Mouse (Mus musculus) forebrain, embryonic 14.5 days (tissue): ENCODE results near the gene Chrm4. TPM values are rescaled to one million over a fixed set of nuclear protein-coding genes. Genes with fewer than 3 reads are reported as not detected.

ENCODE experiments used
- ATAC-seq: fragments of 200-750 bp; cut with Nextera tagmentation; 2 replicates; pipeline ENCODE4 v1.8.0; 2017; ENCODE audit warnings: mild to moderate bottlenecking, moderate library complexity
- DNase-seq: peaks from one replicate; pipeline ENCODE4 v3.0.0-alpha.2; 2015; ENCODE audit warnings: low spot score
- H3K27ac ChIP-seq: fragments of 300-500 bp; sonication (generic); 2 replicates; pipeline ENCODE4 v1.5.1; 2014; ENCODE audit warnings: low read depth, mild to moderate bottlenecking, control low read depth, low read length, moderate library complexity
- H3K27me3 ChIP-seq: fragments of 300-500 bp; sonication (generic); replicated peaks from 2 replicates; pipeline ENCODE4 v1.6.1; 2014; ENCODE audit warnings: low read length, control low read depth, mixed read lengths; ENCODE audit not compliant: control insufficient read depth, insufficient read depth
- H3K36me3 ChIP-seq: fragments of 300-500 bp; sonication (generic); 2 replicates; pipeline ENCODE4 v1.6.1; 2014; ENCODE audit warnings: low read length, control low read depth; ENCODE audit not compliant: control insufficient read depth, insufficient read depth
- H3K4me1 ChIP-seq: fragments of 300-500 bp; sonication (generic); 2 replicates; pipeline ENCODE4 v1.6.1; 2014; ENCODE audit warnings: antibody characterized with exemption, low read length, control low read depth; ENCODE audit not compliant: control insufficient read depth, insufficient read depth
- H3K4me2 ChIP-seq: fragments of 300-500 bp; sonication (generic); 2 replicates; pipeline ENCODE4 v1.6.1; 2014; ENCODE audit warnings: mild to moderate bottlenecking, control low read depth, low read length
- H3K4me3 ChIP-seq: fragments of 300-500 bp; sonication (generic); 2 replicates; pipeline ENCODE4 v1.5.1; 2014; ENCODE audit warnings: low read depth, low read length, control low read depth
- H3K9ac ChIP-seq: fragments of 300-500 bp; sonication (generic); 2 replicates; pipeline ENCODE4 v1.6.1; 2014; ENCODE audit warnings: mild to moderate bottlenecking, low read length, control low read depth, moderate library complexity
- H3K9me3 ChIP-seq: fragments of 300-500 bp; sonication (generic); replicated peaks from 2 replicates; pipeline ENCODE4 v1.6.1; 2016; ENCODE audit warnings: low read length, control low read depth, mixed read lengths; ENCODE audit not compliant: control insufficient read depth
- WGBS: fragments of 180-500 bp; shearing (Covaris S2); extraction: QIAGEN DNeasy Blood & Tissue Kit; methylation state at CpG from one replicate; pipeline ENCODE4 v1.1.7; 2014; 5-methylcytosine and 5-hydroxymethylcytosine counted together
- polyA plus RNA-seq: library from polyadenylated mRNA; unstranded; fragments of >200 nt; fragmentation: Nextera tagmentation; extraction: Ambion mirVana; gene quantifications from 2 replicates; pipeline ENCODE4 v1.2.1, GENCODE M21; 2014

The Chrm4 gene
- polyA plus RNA-seq, 1 experiment from 2014 or later, result 0.83 TPM

- H3K4me2 ChIP-seq, result no peak within 1 kb of the TSS
- 0 out of 2 replicates have a peak, but pooled peaks cover 4% of the 10 kb centered on the region for H3K36me3 ChIP-seq
- H3K4me1 ChIP-seq, result peaks cover 29% of the 10 kb centered on the region
- H3K9me3 ChIP-seq, result no peaks in the 10 kb centered on the region
- DNase-seq (no peak), ATAC-seq (no peak)
- WGBS, result 81% methylated on average over 18 of the region's 18 CpGs
- H3K27me3 ChIP-seq, result no peaks in the 10 kb centered on the region
- H3K27ac ChIP-seq, result no peak within 1 kb of the TSS
- no peak within 1 kb of the TSS for H3K4me3 ChIP-seq
- H3K9ac ChIP-seq, result no peak within 1 kb of the TSS
Observed at GRCm38 (mm10) chr2:91945483-91945882, 18.4 kb downstream of the Chrm4 start, which contains the start of gene Gm9821. TSS of gene Gm9821 (plus strand) at chr2:91945703.

GRCm38 (mm10) chr2:91946836-91947235 lies 19.8 kb downstream of the Chrm4 start:
- no peak overlapping the region for H3K9ac ChIP-seq
- ATAC-seq (no peak), DNase-seq (no peak)
- no peak overlapping the region for H3K27ac ChIP-seq
- H3K4me3 ChIP-seq, result no peak overlapping the region
- H3K9me3 ChIP-seq, result no peaks in the 10 kb centered on the region
- H3K4me2 ChIP-seq, result no peak overlapping the region
- WGBS, result 60% methylated on average over 6 of the region's 6 CpGs
- H3K4me1 ChIP-seq, result peaks cover 33% of the 10 kb centered on the region
- H3K36me3 ChIP-seq, result 0 out of 2 replicates have a peak, but pooled peaks cover 4% of the 10 kb centered on the region
- no peaks in the 10 kb centered on the region for H3K27me3 ChIP-seq

- H3K9me3 ChIP-seq, result no peaks in the 10 kb centered on the region
- no peak overlapping the region for H3K4me2 ChIP-seq
- ATAC-seq (no peak), DNase-seq (no peak)
- no peak overlapping the region for H3K4me3 ChIP-seq
- peaks cover 33% of the 10 kb centered on the region for H3K4me1 ChIP-seq
- no peaks in the 10 kb centered on the region for H3K27me3 ChIP-seq
- H3K36me3 ChIP-seq, result no peaks in the 10 kb centered on the region
- H3K27ac ChIP-seq, result peak overlapping the region; percentile 39
- WGBS, result 46% methylated on average over 11 of the region's 11 CpGs
- H3K9ac ChIP-seq, result 0 out of 2 replicates have a peak overlapping the region, but pooled peaks have one; percentile 25
Observed at GRCm38 (mm10) chr2:91947397-91948150, 20.5 kb downstream of the Chrm4 start.

- DNase-seq, result no peak
- no peak overlapping the region for H3K4me3 ChIP-seq
- H3K27me3 ChIP-seq, result no peaks in the 10 kb centered on the region
- no peak for ATAC-seq
- peaks cover 33% of the 10 kb centered on the region for H3K4me1 ChIP-seq
- H3K9me3 ChIP-seq, result no peaks in the 10 kb centered on the region
- H3K4me2 ChIP-seq, result no peak overlapping the region
- no peak overlapping the region for H3K9ac ChIP-seq
- WGBS, result 85% methylated on average over 6 of the region's 6 CpGs
- no peaks in the 10 kb centered on the region for H3K36me3 ChIP-seq
- H3K27ac ChIP-seq, result peak overlapping the region; percentile 39; the same call in 1 of the 2 replicates
Observed at GRCm38 (mm10) chr2:91948151-91948509, 21.1 kb downstream of the Chrm4 start.

- Histone ChIP-seq H3K9me3 (no peaks in the 10 kb centered on the region), H3K27me3 (no peaks in the 10 kb centered on the region), H3K27ac (no peak overlapping the region; the same call in 1 of the 2 replicates), H3K4me2 (no peak overlapping the region), H3K4me1 (peaks cover 33% of the 10 kb centered on the region), H3K9ac (no peak overlapping the region), H3K36me3 (no peaks in the 10 kb centered on the region), H3K4me3 (no peak overlapping the region)
- 68% methylated on average over 3 of the region's 3 CpGs for WGBS
- no peak for DNase-seq
- ATAC-seq, result no peak
Observed at GRCm38 (mm10) chr2:91948792-91949241, 21.8 kb downstream of the Chrm4 start.

GRCm38 (mm10) chr2:91949411-91950274 lies 22.6 kb downstream of the Chrm4 start:
- DNase-seq, result peak; percentile 61
- H3K4me1 ChIP-seq, result peaks cover 31% of the 10 kb centered on the region
- H3K9ac ChIP-seq, result peak overlapping the region; percentile 35

GRCm38 (mm10) chr2:91950275-91951085 lies 23.4 kb downstream of the Chrm4 start:
- whole genome bisulfite sequencing, result 13% methylated on average over 15 of the region's 15 CpGs
- DNase-seq, result peak; percentile 78
- H3K27ac ChIP-seq, result peak overlapping the region; percentile 84
- peaks cover 31% of the 10 kb centered on the region for H3K4me1 ChIP-seq
- no peaks in the 10 kb centered on the region for H3K9me3 ChIP-seq
- H3K4me2 ChIP-seq, result peak overlapping the region; percentile 32
- H3K27me3 ChIP-seq, result no peaks in the 10 kb centered on the region
- no peak overlapping the region for H3K4me3 ChIP-seq
- no peaks in the 10 kb centered on the region for H3K36me3 ChIP-seq
- ATAC-seq, result peak; percentile 70
- H3K9ac ChIP-seq, result peak overlapping the region; percentile 35

More at GRCm38 (mm10) chr2:91949411-91950274, 22.6 kb downstream of the Chrm4 start:
- no peak overlapping the region for H3K4me3 ChIP-seq
- H3K9me3 ChIP-seq, result no peaks in the 10 kb centered on the region
- no peaks in the 10 kb centered on the region for H3K36me3 ChIP-seq
- peak overlapping the region; percentile 84 for H3K27ac ChIP-seq
- H3K27me3 ChIP-seq, result no peaks in the 10 kb centered on the region
- WGBS, result 60% methylated on average over 17 of the region's 17 CpGs
- H3K4me2 ChIP-seq, result peak overlapping the region; percentile 32
- peak; percentile 27 for ATAC-seq

GRCm38 (mm10) chr2:91953825-91954224 lies 26.8 kb downstream of the Chrm4 start:
- Histone ChIP-seq H3K9me3 (no peaks in the 10 kb centered on the region), H3K9ac (no peak overlapping the region), H3K4me2 (no peak overlapping the region), H3K27ac (no peak overlapping the region), H3K4me3 (no peak overlapping the region), H3K36me3 (no peaks in the 10 kb centered on the region), H3K4me1 (peaks cover 33% of the 10 kb centered on the region), H3K27me3 (no peaks in the 10 kb centered on the region)
- ATAC-seq (no peak), DNase-seq (no peak)
- 32% methylated on average over 5 of the region's 5 CpGs for WGBS
